Mouse (Mus musculus): ENCODE data around the gene Enox1. TPM values are rescaled to one million over a fixed set of nuclear protein-coding genes. Genes with fewer than 3 reads are reported as not detected.

The Enox1 gene
- polyA plus RNA-seq, 1 experiment: not detected

- H3K4me1 ChIP-seq (ENCODE audit: control insufficient read depth): no peaks in the 10 kb centered on the region
- H3K27me3 ChIP-seq (ENCODE audit: control insufficient read depth): no peaks in the 10 kb centered on the region
- peaks cover 14% of the 10 kb centered on the region for H3K9me3 ChIP-seq (ENCODE audit: control insufficient read depth, low read length)
- TF ChIP-seq GATA1 (IDR thresholded peaks at IDR 0.05; ENCODE audit: low read length) (no peak), TAL1 (IDR thresholded peaks at IDR 0.05; ENCODE audit: low read length) (no peak)
- no peak overlapping the region for H3K4me3 ChIP-seq (replicated peaks)
- no peaks in the 10 kb centered on the region for H3K36me3 ChIP-seq (ENCODE audit: control insufficient read depth)
Observed at GRCm38 (mm10) chr14:77567120-77567519, 410.6 kb downstream of the Enox1 start.

- Histone ChIP-seq H3K4me1 (ENCODE audit: control insufficient read depth) (no peaks in the 10 kb centered on the region), H3K27me3 (ENCODE audit: control insufficient read depth) (no peaks in the 10 kb centered on the region), H3K9me3 (ENCODE audit: control insufficient read depth, low read length) (no peaks in the 10 kb centered on the region), H3K4me3 (replicated peaks) (no peak overlapping the region), H3K36me3 (ENCODE audit: control insufficient read depth) (no peaks in the 10 kb centered on the region)
- TF ChIP-seq TAL1 (IDR thresholded peaks at IDR 0.05; ENCODE audit: low read length): no peak
- no peak for TF ChIP-seq GATA1 (IDR thresholded peaks at IDR 0.05; ENCODE audit: low read length)
Observed at GRCm38 (mm10) chr14:77574436-77574835, 417.9 kb downstream of the Enox1 start.

GRCm38 (mm10) chr14:77576411-77576810, 419.8 kb downstream of the Enox1 start:
- H3K27me3 ChIP-seq (ENCODE audit: control insufficient read depth): no peaks in the 10 kb centered on the region
- no peaks in the 10 kb centered on the region for H3K36me3 ChIP-seq (ENCODE audit: control insufficient read depth)
- H3K9me3 ChIP-seq (ENCODE audit: control insufficient read depth, low read length): no peaks in the 10 kb centered on the region
- no peak overlapping the region for H3K4me3 ChIP-seq (replicated peaks)
- no peak for TF ChIP-seq GATA1 (IDR thresholded peaks at IDR 0.05; ENCODE audit: low read length)
- TF ChIP-seq TAL1 (IDR thresholded peaks at IDR 0.05; ENCODE audit: low read length): no peak
- no peaks in the 10 kb centered on the region for H3K4me1 ChIP-seq (ENCODE audit: control insufficient read depth)

DNA sequence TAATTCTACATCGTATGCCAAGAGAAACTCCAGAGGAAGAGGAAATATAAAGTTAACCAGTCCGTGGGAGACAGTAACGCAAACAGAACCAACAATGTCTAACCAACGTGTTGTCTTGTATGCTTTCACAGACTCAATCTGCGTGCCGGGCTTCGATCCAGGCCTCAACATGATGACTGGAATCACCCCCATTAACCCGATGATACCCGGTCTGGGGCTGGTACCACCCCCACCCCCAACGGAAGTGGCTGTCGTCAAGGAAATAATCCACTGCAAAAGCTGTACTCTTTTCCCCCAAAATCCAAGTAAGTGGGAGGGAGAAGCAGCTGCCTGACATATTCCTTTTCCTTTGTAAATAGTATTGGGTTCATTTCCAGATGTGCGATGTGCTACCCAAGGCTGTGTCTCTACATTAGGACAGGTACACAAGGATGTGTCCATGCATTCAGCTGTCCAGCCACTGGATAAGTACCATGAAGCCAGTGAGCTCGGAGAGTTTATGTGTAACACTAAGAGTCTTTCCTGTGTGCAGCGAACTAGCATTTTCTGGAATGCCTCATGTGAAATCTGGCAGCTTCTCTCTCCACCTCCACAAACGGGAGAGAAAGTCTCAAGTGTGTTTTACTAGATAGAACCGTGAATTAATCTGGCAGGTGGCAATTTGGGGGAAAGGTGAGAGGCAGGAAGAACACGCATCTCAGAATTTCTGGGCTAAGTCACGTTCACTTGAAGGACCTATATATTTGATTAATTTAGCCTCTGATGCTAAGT, 421.1 kb downstream of the Enox1 start:
- TF ChIP-seq TAL1 (IDR thresholded peaks at IDR 0.05; ENCODE audit: low read length) (no peak), GATA1 (IDR thresholded peaks at IDR 0.05; ENCODE audit: low read length) (no peak)
- H3K4me1 ChIP-seq (ENCODE audit: control insufficient read depth): no peaks in the 10 kb centered on the region

GRCm38 (mm10) chr14:77578355-77578754, 421.8 kb downstream of the Enox1 start:
- H3K4me1 ChIP-seq (ENCODE audit: control insufficient read depth): no peaks in the 10 kb centered on the region
- TF ChIP-seq TAL1 (IDR thresholded peaks at IDR 0.05; ENCODE audit: low read length): no peak
- TF ChIP-seq GATA1 (IDR thresholded peaks at IDR 0.05; ENCODE audit: low read length): no peak

More for the DNA sequence above, 421.1 kb downstream of the Enox1 start:
- Histone ChIP-seq H3K9me3 (ENCODE audit: control insufficient read depth, low read length) (no peaks in the 10 kb centered on the region), H3K4me3 (replicated peaks) (no peak overlapping the region), H3K36me3 (ENCODE audit: control insufficient read depth) (no peaks in the 10 kb centered on the region), H3K27me3 (ENCODE audit: control insufficient read depth) (no peaks in the 10 kb centered on the region)

GRCm38 (mm10) chr14:77580106-77580936, 423.8 kb downstream of the Enox1 start:
- H3K4me1 ChIP-seq (ENCODE audit: control insufficient read depth): no peaks in the 10 kb centered on the region
- TF ChIP-seq TAL1 (IDR thresholded peaks at IDR 0.05; ENCODE audit: low read length) (no peak), GATA1 (IDR thresholded peaks at IDR 0.05; ENCODE audit: low read length) (no peak)
- no peaks in the 10 kb centered on the region for H3K9me3 ChIP-seq (ENCODE audit: control insufficient read depth, low read length)
- no peak overlapping the region for H3K4me3 ChIP-seq (replicated peaks)
- H3K27me3 ChIP-seq (ENCODE audit: control insufficient read depth): no peaks in the 10 kb centered on the region
- H3K36me3 ChIP-seq (ENCODE audit: control insufficient read depth): no peaks in the 10 kb centered on the region

More at GRCm38 (mm10) chr14:77578355-77578754, 421.8 kb downstream of the Enox1 start:
- H3K9me3 ChIP-seq (ENCODE audit: control insufficient read depth, low read length): no peaks in the 10 kb centered on the region
- H3K27me3 ChIP-seq (ENCODE audit: control insufficient read depth): no peaks in the 10 kb centered on the region
- no peak overlapping the region for H3K4me3 ChIP-seq (replicated peaks)
- H3K36me3 ChIP-seq (ENCODE audit: control insufficient read depth): no peaks in the 10 kb centered on the region

DNA sequence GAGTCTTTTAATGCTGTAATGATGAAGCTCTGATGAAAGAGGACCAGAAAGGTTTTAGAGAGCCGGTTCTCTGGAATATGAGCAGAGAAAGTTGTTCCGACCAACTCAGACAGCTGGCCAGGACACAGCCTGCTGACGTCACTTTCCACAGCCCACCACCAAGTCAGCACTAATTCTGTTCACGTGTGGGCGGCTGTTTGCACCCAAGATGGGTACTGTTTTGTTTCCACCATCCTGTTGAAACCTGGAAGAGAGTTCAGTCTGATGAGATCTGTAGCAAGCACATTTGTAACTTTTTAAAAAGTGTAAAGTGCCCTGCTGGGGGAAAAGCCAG, 424.3 kb downstream of the Enox1 start:
- Histone ChIP-seq H3K36me3 (ENCODE audit: control insufficient read depth) (no peaks in the 10 kb centered on the region), H3K4me1 (ENCODE audit: control insufficient read depth) (no peaks in the 10 kb centered on the region), H3K27me3 (ENCODE audit: control insufficient read depth) (no peaks in the 10 kb centered on the region), H3K4me3 (replicated peaks) (no peak overlapping the region), H3K9me3 (ENCODE audit: control insufficient read depth, low read length) (no peaks in the 10 kb centered on the region)
- TF ChIP-seq TAL1 (IDR thresholded peaks at IDR 0.05; ENCODE audit: low read length) (no peak), GATA1 (IDR thresholded peaks at IDR 0.05; ENCODE audit: low read length) (no peak)

GRCm38 (mm10) chr14:77581616-77582015, 425.1 kb downstream of the Enox1 start:
- Histone ChIP-seq H3K4me1 (ENCODE audit: control insufficient read depth) (no peaks in the 10 kb centered on the region), H3K36me3 (ENCODE audit: control insufficient read depth) (no peaks in the 10 kb centered on the region), H3K27me3 (ENCODE audit: control insufficient read depth) (no peaks in the 10 kb centered on the region), H3K4me3 (replicated peaks) (no peak overlapping the region), H3K9me3 (ENCODE audit: control insufficient read depth, low read length) (no peaks in the 10 kb centered on the region)
- TF ChIP-seq TAL1 (IDR thresholded peaks at IDR 0.05; ENCODE audit: low read length) (no peak), GATA1 (IDR thresholded peaks at IDR 0.05; ENCODE audit: low read length) (no peak)

DNA sequence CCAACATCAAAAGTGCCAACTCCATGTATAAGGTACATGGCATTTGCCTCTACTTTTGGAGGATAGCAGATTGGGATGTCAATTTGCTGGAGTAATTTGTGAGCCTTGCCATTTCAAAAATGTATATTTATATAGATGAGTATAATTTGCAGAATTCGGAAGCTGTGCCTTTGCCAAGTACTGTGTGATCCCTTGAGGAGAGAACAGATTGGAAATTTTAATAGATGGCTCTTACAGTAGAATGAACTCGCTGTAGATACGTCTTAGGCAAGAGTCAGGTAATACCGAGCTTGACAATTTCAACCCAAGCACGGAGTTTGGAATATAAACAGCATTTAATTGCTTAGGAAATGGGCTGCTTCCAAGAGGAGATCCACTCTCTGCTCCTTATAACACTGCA, 427.9 kb downstream of the Enox1 start:
- Histone ChIP-seq H3K27me3 (ENCODE audit: control insufficient read depth) (no peaks in the 10 kb centered on the region), H3K9me3 (ENCODE audit: control insufficient read depth, low read length) (no peaks in the 10 kb centered on the region; the same call in 1 of the 2 replicates), H3K4me1 (ENCODE audit: control insufficient read depth) (no peaks in the 10 kb centered on the region), H3K4me3 (replicated peaks) (no peak overlapping the region), H3K36me3 (ENCODE audit: control insufficient read depth) (no peaks in the 10 kb centered on the region)
- no peak for TF ChIP-seq GATA1 (IDR thresholded peaks at IDR 0.05; ENCODE audit: low read length)
- no peak for TF ChIP-seq TAL1 (IDR thresholded peaks at IDR 0.05; ENCODE audit: low read length)
